7 mouse cellular contexts compared by ENCODE assay signal in the genomic region with DNA sequence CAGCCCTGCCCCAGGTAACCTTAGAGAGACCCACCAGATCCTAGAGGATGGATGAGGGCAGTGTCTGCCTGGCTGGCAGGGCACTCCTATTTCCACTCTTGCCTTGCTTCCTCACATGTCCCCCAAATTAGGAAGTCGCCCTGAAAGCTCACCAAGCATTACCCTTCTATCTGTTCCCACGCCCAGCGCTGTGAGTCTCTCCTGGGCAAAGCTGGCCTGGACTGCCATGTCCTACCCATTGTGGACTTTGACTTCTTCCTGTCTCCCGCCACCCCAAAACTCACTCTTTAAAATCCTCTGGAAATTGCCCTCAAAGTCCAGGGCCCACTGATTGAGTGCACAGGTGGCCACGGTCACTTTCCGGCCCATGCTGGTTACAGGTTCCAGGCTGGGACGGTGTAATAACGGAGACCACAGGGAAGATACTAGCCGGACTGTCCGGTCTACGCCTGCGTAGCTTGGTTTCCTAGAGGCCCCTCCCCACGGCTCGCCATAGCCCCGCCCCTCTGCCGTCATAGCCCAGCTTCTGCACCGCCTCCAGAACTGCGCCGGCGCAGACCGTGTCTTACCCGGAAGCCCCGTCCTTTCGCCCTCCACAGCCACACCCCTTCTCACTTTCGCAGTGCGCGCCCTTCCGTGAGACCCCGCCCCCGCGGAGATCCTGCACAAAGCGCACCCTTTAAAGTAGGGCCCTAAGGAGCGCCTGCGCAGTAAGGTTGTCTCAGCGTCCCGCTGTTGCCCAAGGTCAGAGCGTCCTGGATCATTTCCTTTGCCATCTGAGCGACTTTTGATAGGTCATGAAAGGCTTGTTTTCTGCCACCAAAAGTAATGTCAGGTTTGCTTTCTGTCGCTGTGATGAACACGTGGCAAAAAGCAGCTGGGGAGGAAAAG. TPM values are rescaled to one million over a fixed set of nuclear protein-coding genes. Genes with fewer than 3 reads are reported as not detected.
DNase-seq lines count a peak whose midpoint lies in the region; ATAC-seq and TF ChIP-seq lines count a peak whose summit lies in the region.

Gene Nadsyn1, minus strand, starts transcription at position 475 of the 891 bp plus-strand sequence.
Gene Dhcr7, plus strand, starts transcription at position 771 of the 891 bp plus-strand sequence.

- H3K27ac ChIP-seq in embryonic facial prominence, embryonic 12.5 days: peak within 1 kb of the TSS; percentile 31; the same call in 1 of the 2 replicates
- peak within 1 kb of the TSS; percentile 95 for H3K27ac ChIP-seq in kidney, adult 2 months (ENCODE audit: insufficient read depth, low read depth, low read length)
- peak within 1 kb of the TSS; percentile 79 for H3K27ac ChIP-seq in limb, embryonic 12.5 days
- H3K27ac ChIP-seq in midbrain, embryonic 15.5 days: peak within 1 kb of the TSS; percentile 82
- H3K27ac ChIP-seq in spleen, adult 2 months (ENCODE audit: insufficient read depth, low read length): peak within 1 kb of the TSS; percentile 71

- H3K36me3 ChIP-seq in embryonic facial prominence, embryonic 12.5 days: peaks cover 11% of the 10 kb centered on the region; the same call in 1 of the 2 replicates
- no peaks in the 10 kb centered on the region; the same call in 1 of the 2 replicates for H3K36me3 ChIP-seq in kidney, adult 2 months (ENCODE audit: control insufficient read depth, insufficient read depth, low read length)
- H3K36me3 ChIP-seq in limb, embryonic 12.5 days: peaks cover 11% of the 10 kb centered on the region
- no peaks in the 10 kb centered on the region for H3K36me3 ChIP-seq in midbrain, embryonic 15.5 days (replicated peaks)
- H3K36me3 ChIP-seq in spleen, adult 2 months (ENCODE audit: control insufficient read depth, insufficient read depth, low read length): no peaks in the 10 kb centered on the region

- TF ChIP-seq CTCF in kidney, adult 2 months (conservative IDR thresholded peaks at IDR 0.05; ENCODE audit: insufficient read depth, insufficient read length, low read depth, low read length): no peak
- no peak for TF ChIP-seq CTCF in spleen, adult 2 months (IDR thresholded peaks at IDR 0.05; ENCODE audit: extremely low read depth, insufficient read depth, insufficient read length, insufficient replicate concordance)

- H3K4me3 ChIP-seq in embryonic facial prominence, embryonic 12.5 days: peak within 1 kb of the TSS; percentile 60
- peak within 1 kb of the TSS; percentile 81 for H3K4me3 ChIP-seq in kidney, adult 2 months (ENCODE audit: insufficient read depth, low read depth, low read length)
- H3K4me3 ChIP-seq in limb, embryonic 12.5 days (replicated peaks): peak within 1 kb of the TSS; percentile 62
- H3K4me3 ChIP-seq in midbrain, embryonic 15.5 days: peak within 1 kb of the TSS; percentile 55
- peak within 1 kb of the TSS; percentile 87 for H3K4me3 ChIP-seq in spleen, adult 2 months (ENCODE audit: extremely low read depth, insufficient read depth, insufficient read length)

- ATAC-seq in embryonic facial prominence, embryonic 12.5 days (ENCODE audit: insufficient number of reproducible peaks, insufficient read depth, low FRiP score, low TSS enrichment): peak; percentile 97
- peak; percentile 94 for ATAC-seq in limb, embryonic 12.5 days (ENCODE audit: insufficient number of reproducible peaks, insufficient read depth, low FRiP score, low TSS enrichment, low read depth)
- ATAC-seq in midbrain, embryonic 15.5 days (replicated peaks): peak; percentile 96

- peak; percentile 89 for TF ChIP-seq POLR2A in kidney, adult 2 months (IDR thresholded peaks at IDR 0.05; ENCODE audit: low read depth, low read length)
- TF ChIP-seq POLR2A in spleen, adult 2 months (IDR thresholded peaks at IDR 0.05; ENCODE audit: low read depth, low read length): peak; percentile 74

- peaks cover 6% of the 10 kb centered on the region for H3K4me1 ChIP-seq in embryonic facial prominence, embryonic 12.5 days
- H3K4me1 ChIP-seq in kidney, adult 2 months (ENCODE audit: control insufficient read depth, insufficient read depth, low read length): peaks cover 19% of the 10 kb centered on the region; the same call in 1 of the 2 replicates
- peaks cover 11% of the 10 kb centered on the region for H3K4me1 ChIP-seq in limb, embryonic 12.5 days (replicated peaks)
- peaks cover 14% of the 10 kb centered on the region for H3K4me1 ChIP-seq in midbrain, embryonic 15.5 days
- H3K4me1 ChIP-seq in spleen, adult 2 months (ENCODE audit: control insufficient read depth, insufficient read depth, insufficient read length): peaks cover 7% of the 10 kb centered on the region; the same call in 1 of the 2 replicates

- H3K9me3 ChIP-seq in embryonic facial prominence, embryonic 12.5 days: no peaks in the 10 kb centered on the region
- no peaks in the 10 kb centered on the region for H3K9me3 ChIP-seq in limb, embryonic 12.5 days
- H3K9me3 ChIP-seq in midbrain, embryonic 15.5 days: no peaks in the 10 kb centered on the region

- H3K27me3 ChIP-seq in embryonic facial prominence, embryonic 12.5 days: no peaks in the 10 kb centered on the region
- no peaks in the 10 kb centered on the region for H3K27me3 ChIP-seq in kidney, adult 2 months (replicated peaks; ENCODE audit: control insufficient read depth, insufficient read depth, low read length)
- no peaks in the 10 kb centered on the region for H3K27me3 ChIP-seq in limb, embryonic 12.5 days
- no peaks in the 10 kb centered on the region for H3K27me3 ChIP-seq in midbrain, embryonic 15.5 days (replicated peaks)
- no peaks in the 10 kb centered on the region for H3K27me3 ChIP-seq in spleen, adult 2 months (ENCODE audit: control insufficient read depth, insufficient read depth, low read length)

- H3K4me2 ChIP-seq in embryonic facial prominence, embryonic 12.5 days (replicated peaks): peak within 1 kb of the TSS; percentile 66
- H3K4me2 ChIP-seq in limb, embryonic 12.5 days: peak within 1 kb of the TSS; percentile 84
- H3K4me2 ChIP-seq in midbrain, embryonic 15.5 days: peak within 1 kb of the TSS; percentile 68

- WGBS in embryonic facial prominence, embryonic 12.5 days: under 1% methylated on average over 40 of the region's 40 CpGs
- under 1% methylated on average over 40 of the region's 40 CpGs for WGBS in kidney, adult 2 months
- under 1% methylated on average over 40 of the region's 40 CpGs for WGBS in limb, embryonic 12.5 days
- under 1% methylated on average over 40 of the region's 40 CpGs for WGBS in midbrain, embryonic 15.5 days
- under 1% methylated on average over 40 of the region's 40 CpGs for WGBS in spleen, adult 2 months

- peak within 1 kb of the TSS; percentile 81 for H3K9ac ChIP-seq in embryonic facial prominence, embryonic 12.5 days
- H3K9ac ChIP-seq in limb, embryonic 12.5 days (replicated peaks): peak within 1 kb of the TSS; percentile 74
- peak within 1 kb of the TSS; percentile 58 for H3K9ac ChIP-seq in midbrain, embryonic 15.5 days

- DNase-seq in adrenal gland, postnatal 25 days: peak; percentile 100
- DNase-seq in heart, adult 18-20 months: peak; percentile 99 to 100
- peak; percentile 100 for DNase-seq in kidney, adult 2 months
- peak; percentile 94 to 100 for DNase-seq in spleen, adult 2 months (ENCODE audit: low read depth in 1 of 2, low spot score in 2 of 2)

RNA-seq across cellular contexts. Expression of gene Nadsyn1, which starts in this region (rescaled TPM):
- 16.7 and 21.7 TPM in 2 replicates for total RNA-seq in adrenal gland, postnatal 25 days (2021)
- 7.7 and 9.2 TPM in 2 replicates for polyA plus RNA-seq in embryonic facial prominence, embryonic 12.5 days (2016; fragmentation: Nextera tagmentation; extraction: Ambion mirVana)
- total RNA-seq in heart, adult 18-20 months (2021): 1 to 10 TPM; 5.0 to 5.5 TPM
- 31.3 and 33.4 TPM in 2 replicates for polyA plus RNA-seq in kidney, adult 2 months (2012; rRNA removed)
- polyA plus RNA-seq in limb, embryonic 12.5 days (2016; fragmentation: Nextera tagmentation; extraction: Ambion mirVana): 8.9 and 9.3 TPM in 2 replicates
- polyA plus RNA-seq in midbrain, embryonic 15.5 days (2015; fragmentation: Nextera tagmentation; extraction: Ambion mirVana): 6.2 and 7.1 TPM in 2 replicates
- 12.5 and 13.5 TPM in 2 replicates for polyA plus RNA-seq in spleen, adult 2 months (2012; rRNA removed)

RNA-seq across cellular contexts. Expression of gene Dhcr7, which starts in this region (rescaled TPM):
- total RNA-seq in adrenal gland, postnatal 25 days (2021): 1,142 and 1,301 TPM in 2 replicates
- 43.6 and 45.0 TPM in 2 replicates for polyA plus RNA-seq in embryonic facial prominence, embryonic 12.5 days (2016; fragmentation: Nextera tagmentation; extraction: Ambion mirVana)
- total RNA-seq in heart, adult 18-20 months (2021): 1 to 10 TPM; 6.3 to 8.5 TPM
- polyA plus RNA-seq in kidney, adult 2 months (2012; rRNA removed): 51.7 and 81.9 TPM in 2 replicates
- 31.0 and 38.9 TPM in 2 replicates for polyA plus RNA-seq in limb, embryonic 12.5 days (2016; fragmentation: Nextera tagmentation; extraction: Ambion mirVana)
- 71.6 and 73.6 TPM in 2 replicates for polyA plus RNA-seq in midbrain, embryonic 15.5 days (2015; fragmentation: Nextera tagmentation; extraction: Ambion mirVana)
- 42.0 and 60.6 TPM in 2 replicates for polyA plus RNA-seq in spleen, adult 2 months (2012; rRNA removed)

Comparison
In these comparisons a context has a peak if more than half of its experiments do, and no peak if none do; other contexts are left out.
1. Peak in every context shown above with its lines: DNase-seq, ATAC-seq, H3K4me3 ChIP-seq and H3K27ac ChIP-seq.
2. RNA of gene Dhcr7 (total RNA-seq): 1,142 to 1,301 TPM in adrenal gland, postnatal 25 days; 6.3 to 8.5 TPM in heart, adult 18-20 months; every median in the first group is over 100 times any median in the second.
3. H3K27ac ChIP-seq: peak in every context shown above with its lines; median percentile 95 in kidney, adult 2 months; 82 in midbrain, embryonic 15.5 days; 79 in limb, embryonic 12.5 days; 71 in spleen, adult 2 months; 31 in embryonic facial prominence, embryonic 12.5 days.